Mouse (Mus musculus): Measurements from ENCODE around the gene Cirbp. TPM values are rescaled to one million over a fixed set of nuclear protein-coding genes. Genes with fewer than 3 reads are reported as not detected.

The Cirbp gene
- polyA plus RNA-seq, 1 experiment from 2014 or later: 175 TPM

DNA sequence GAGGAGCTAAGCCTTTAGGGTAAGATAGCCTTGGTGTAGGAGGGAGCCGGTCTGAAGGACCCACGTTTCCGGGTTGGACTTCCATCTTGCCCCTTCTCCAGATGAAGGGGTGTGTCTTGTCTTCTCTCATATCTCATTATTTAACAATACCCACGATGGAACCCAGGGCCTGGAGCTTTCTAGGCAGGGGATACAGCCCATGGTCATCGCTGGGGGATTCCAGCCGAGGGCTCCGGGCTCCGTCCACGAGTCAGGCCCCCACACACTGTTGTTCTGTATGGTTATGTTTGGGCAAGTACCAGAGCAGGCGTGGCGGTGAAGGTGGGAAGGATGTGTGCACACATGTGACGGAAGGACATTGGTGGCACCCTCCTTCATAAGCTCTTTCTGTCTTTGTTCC lies 21.6 kb upstream of the Cirbp start:
- Histone ChIP-seq H3K4me3 (replicated peaks) (no peak overlapping the region), H3K4me2 (no peak overlapping the region), H3K36me3 (peaks cover 34% of the 10 kb centered on the region), H3K27ac (no peak overlapping the region), H3K27me3 (peaks cover 14% of the 10 kb centered on the region), H3K9ac (replicated peaks) (no peak overlapping the region), H3K9me3 (no peaks in the 10 kb centered on the region), H3K4me1 (replicated peaks) (peaks cover 45% of the 10 kb centered on the region)
- 94% methylated on average over 12 of the region's 12 CpGs for WGBS
- ATAC-seq (ENCODE audit: insufficient number of reproducible peaks, insufficient read depth, low FRiP score, low TSS enrichment, low read depth): no peak

DNA sequence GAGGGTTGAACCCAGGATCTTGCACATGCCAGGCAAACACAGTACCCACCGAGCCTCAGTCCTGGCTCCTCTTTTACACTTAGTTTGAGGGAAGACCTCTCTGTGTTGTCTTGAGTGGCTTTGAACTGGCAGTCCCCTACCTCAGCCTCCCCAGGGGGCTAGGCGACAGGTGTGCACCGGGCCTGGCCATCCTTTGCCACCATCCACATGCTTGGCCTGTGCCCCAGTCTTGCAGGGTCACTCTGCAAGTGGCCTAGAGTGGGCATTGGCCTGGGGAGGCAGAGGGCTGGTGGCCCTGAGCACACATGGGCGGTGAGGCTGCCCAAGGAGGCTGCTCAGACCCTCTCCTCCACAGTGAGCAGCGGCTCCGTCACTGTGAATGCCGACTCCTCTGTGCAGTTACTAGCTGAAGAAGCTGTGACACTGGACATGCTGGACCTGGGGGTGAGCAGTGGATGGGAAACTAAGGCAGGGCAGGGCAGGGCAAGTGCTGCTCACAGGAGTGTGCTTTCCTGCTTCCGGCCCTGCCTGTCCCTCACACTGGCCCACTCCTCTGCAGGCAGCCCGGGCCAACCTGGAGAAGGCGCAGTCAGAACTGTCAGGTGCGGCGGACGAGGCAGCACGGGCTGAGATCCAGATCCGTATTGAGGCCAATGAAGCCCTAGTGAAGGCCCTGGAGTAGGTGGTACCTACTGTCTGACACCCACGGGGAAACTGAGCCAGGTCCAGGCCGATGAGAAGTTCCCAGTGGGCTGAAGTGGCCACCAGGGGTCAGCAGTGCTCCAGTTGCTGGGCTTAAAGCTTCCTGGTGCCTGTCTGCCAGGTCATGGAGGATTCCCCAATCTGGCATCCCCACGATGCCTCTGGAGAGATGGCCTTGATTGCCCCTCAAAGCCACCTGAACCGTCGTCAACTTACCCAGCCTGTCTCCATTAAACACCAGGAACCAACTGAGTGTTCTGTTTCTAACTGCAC lies 20.6 kb upstream of the Cirbp start:
- Histone ChIP-seq H3K4me3 (replicated peaks) (peak overlapping the region; percentile 10; the same call in 1 of the 2 replicates), H3K27me3 (peaks cover 6% of the 10 kb centered on the region; the same call in 1 of the 2 replicates), H3K4me2 (no peak overlapping the region), H3K4me1 (replicated peaks) (peaks cover 39% of the 10 kb centered on the region), H3K9ac (replicated peaks) (peak overlapping the region; percentile 12; the same call in 1 of the 2 replicates), H3K36me3 (peaks cover 40% of the 10 kb centered on the region), H3K27ac (no peak overlapping the region), H3K9me3 (no peaks in the 10 kb centered on the region)
- WGBS: 78% methylated on average over 20 of the region's 20 CpGs
- no peak for ATAC-seq (ENCODE audit: insufficient number of reproducible peaks, insufficient read depth, low FRiP score, low TSS enrichment, low read depth)

DNA sequence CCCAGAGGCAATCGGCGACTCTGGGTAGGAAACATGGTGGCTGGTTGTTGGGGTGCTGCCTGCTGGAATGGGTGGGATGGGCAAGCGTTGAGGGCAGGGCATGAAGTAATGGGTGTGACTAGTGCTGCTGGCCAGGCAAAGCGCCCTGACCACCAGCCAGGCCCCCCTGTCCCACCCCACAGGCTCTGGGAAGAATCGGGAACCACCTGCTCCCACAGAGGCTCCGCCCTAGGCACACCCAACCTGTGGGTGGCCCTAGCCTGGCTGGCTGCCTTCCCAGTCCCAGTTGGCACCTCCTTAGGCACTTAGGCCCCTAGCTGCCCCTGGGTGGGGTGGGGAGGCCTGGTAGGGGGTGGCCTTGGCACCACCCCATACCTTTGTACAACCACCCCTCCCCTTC lies 19.9 kb upstream of the Cirbp start:
- Histone ChIP-seq H3K27ac (no peak overlapping the region), H3K9me3 (no peaks in the 10 kb centered on the region), H3K4me2 (no peak overlapping the region), H3K36me3 (peaks cover 47% of the 10 kb centered on the region), H3K4me3 (replicated peaks) (peak overlapping the region; percentile 10; the same call in 1 of the 2 replicates), H3K9ac (replicated peaks) (0 out of 2 replicates have a peak overlapping the region, but pooled peaks have one; percentile 12), H3K4me1 (replicated peaks) (peaks cover 35% of the 10 kb centered on the region), H3K27me3 (no peaks in the 10 kb centered on the region)
- ATAC-seq (ENCODE audit: insufficient number of reproducible peaks, insufficient read depth, low FRiP score, low TSS enrichment, low read depth): no peak
- 84% methylated on average over 6 of the region's 6 CpGs for WGBS

DNA sequence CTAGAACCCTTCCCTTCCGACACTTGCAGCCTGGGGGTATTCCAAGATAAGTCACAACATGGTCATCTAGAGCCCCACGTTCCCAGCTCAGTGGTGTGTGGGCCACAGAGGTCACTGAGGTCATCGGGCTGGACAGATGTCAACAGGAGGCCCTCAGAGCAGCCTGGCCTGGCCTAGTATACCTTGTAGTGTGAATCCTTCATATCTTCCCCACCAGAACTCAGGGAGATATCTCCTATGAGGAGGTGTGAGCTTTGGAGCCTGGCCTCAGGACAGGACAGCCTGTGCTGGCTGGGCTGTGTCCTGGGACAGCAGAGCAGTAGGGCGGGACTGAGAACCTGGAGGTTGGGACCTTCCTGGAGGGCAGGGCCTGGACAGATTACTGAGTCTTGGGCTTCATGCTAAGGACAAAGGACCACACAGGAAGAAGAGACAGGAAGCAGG lies 19.2 kb upstream of the Cirbp start:
- Histone ChIP-seq H3K27ac (peak overlapping the region; percentile 99; the same call in 1 of the 2 replicates), H3K27me3 (no peaks in the 10 kb centered on the region), H3K4me2 (no peak overlapping the region), H3K9me3 (no peaks in the 10 kb centered on the region), H3K4me3 (replicated peaks) (0 out of 2 replicates have a peak overlapping the region, but pooled peaks have one; percentile 10), H3K4me1 (replicated peaks) (peaks cover 31% of the 10 kb centered on the region), H3K9ac (replicated peaks) (no peak overlapping the region), H3K36me3 (peaks cover 54% of the 10 kb centered on the region)
- 78% methylated on average over 4 of the region's 4 CpGs for WGBS
- ATAC-seq (ENCODE audit: insufficient number of reproducible peaks, insufficient read depth, low FRiP score, low TSS enrichment, low read depth): no peak

DNA sequence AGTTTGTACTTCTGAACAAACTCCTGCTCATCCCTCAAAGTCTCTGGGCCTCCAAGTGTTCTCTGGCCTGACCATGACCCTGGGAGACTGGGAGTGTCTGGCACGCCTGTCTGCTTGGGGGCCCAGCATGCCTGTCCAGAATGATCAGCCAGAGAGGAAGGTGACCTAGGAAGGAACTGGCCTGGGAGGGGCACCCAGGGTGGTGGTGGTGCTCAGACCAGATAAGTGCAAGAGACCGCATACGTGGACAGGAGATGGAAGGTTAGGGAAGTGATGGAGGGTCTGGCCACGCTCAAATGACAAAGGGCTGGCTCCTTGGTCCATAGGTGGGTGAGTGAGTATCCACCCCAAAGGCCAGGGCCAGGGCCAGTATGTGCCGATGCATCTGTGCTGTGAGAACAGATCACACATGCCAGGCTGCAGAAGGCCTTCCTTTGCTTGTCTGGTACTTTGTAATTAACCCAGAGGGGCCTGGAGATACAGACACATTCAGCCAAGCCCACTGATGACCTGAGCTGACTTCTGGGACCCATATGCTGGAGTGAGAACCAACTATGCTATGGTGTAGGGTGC lies 18.6 kb upstream of the Cirbp start:
- peaks cover 60% of the 10 kb centered on the region for H3K36me3 ChIP-seq
- H3K4me2 ChIP-seq: peak overlapping the region; percentile 59
- ATAC-seq (ENCODE audit: insufficient number of reproducible peaks, insufficient read depth, low FRiP score, low TSS enrichment, low read depth): no peak
- H3K27ac ChIP-seq: peak overlapping the region; percentile 99
- H3K4me1 ChIP-seq (replicated peaks): peaks cover 35% of the 10 kb centered on the region
- peak overlapping the region; percentile 90 for H3K9ac ChIP-seq (replicated peaks)
- H3K4me3 ChIP-seq (replicated peaks): peak overlapping the region; percentile 97
- H3K9me3 ChIP-seq: no peaks in the 10 kb centered on the region
- no peaks in the 10 kb centered on the region for H3K27me3 ChIP-seq
- WGBS: 70% methylated on average over 5 of the region's 5 CpGs

DNA sequence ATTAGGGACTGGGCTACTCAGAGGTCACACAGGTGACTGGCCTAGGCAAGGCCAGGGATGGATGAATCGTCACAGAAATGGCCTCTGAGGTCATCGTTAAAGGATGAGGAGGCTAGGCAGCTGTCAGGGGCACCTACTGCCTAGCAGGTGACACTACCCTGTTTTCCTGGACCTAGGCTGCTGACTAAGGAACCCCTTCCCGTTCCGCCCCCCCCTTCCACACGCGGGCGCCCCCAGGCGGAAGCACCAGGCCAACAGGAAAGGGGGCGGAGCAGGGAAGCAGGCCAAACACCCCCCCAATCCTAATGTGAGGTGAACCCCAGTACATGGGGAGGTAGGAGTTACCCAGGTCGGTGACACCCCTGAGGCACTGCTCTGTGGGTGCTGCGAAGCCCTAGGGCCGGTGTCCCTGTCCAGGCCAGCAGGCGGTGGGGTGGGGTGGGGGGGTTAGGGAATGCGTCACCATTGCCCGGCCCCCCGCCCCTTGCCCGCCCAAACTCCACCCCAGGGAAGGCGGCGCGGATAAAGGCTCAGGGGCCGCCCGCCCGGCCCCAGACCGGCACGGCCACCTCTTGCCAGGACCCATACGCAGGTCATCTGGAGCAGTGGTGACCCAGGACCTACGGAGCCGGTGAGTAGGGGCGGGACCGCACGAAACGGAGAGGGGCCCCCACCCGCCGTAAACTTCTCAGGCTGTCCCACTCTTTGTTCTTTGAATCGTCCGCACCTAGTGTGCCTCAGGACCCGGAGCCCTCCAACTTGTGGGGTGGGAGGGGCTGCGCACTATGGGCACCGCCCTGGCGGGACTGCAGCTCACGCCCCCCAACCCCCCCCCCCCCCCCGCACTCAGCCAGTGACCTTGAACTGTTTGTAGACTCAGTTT lies 17.8 kb upstream of the Cirbp start, which contains the start of gene Midn:
Gene Midn, plus strand, starts transcription at position 554 of the 883 bp plus-strand sequence.
- Histone ChIP-seq H3K36me3 (peaks cover 68% of the 10 kb centered on the region), H3K9me3 (no peaks in the 10 kb centered on the region), H3K9ac (replicated peaks) (peak within 1 kb of the TSS; percentile 90), H3K4me1 (replicated peaks) (peaks cover 37% of the 10 kb centered on the region), H3K4me3 (replicated peaks) (peak within 1 kb of the TSS; percentile 97), H3K4me2 (peak within 1 kb of the TSS; percentile 59), H3K27ac (peak within 1 kb of the TSS; percentile 99), H3K27me3 (no peaks in the 10 kb centered on the region)
- ATAC-seq (ENCODE audit: insufficient number of reproducible peaks, insufficient read depth, low FRiP score, low TSS enrichment, low read depth): peak; percentile 16
- WGBS: 2% methylated on average over 41 of the region's 42 CpGs

DNA sequence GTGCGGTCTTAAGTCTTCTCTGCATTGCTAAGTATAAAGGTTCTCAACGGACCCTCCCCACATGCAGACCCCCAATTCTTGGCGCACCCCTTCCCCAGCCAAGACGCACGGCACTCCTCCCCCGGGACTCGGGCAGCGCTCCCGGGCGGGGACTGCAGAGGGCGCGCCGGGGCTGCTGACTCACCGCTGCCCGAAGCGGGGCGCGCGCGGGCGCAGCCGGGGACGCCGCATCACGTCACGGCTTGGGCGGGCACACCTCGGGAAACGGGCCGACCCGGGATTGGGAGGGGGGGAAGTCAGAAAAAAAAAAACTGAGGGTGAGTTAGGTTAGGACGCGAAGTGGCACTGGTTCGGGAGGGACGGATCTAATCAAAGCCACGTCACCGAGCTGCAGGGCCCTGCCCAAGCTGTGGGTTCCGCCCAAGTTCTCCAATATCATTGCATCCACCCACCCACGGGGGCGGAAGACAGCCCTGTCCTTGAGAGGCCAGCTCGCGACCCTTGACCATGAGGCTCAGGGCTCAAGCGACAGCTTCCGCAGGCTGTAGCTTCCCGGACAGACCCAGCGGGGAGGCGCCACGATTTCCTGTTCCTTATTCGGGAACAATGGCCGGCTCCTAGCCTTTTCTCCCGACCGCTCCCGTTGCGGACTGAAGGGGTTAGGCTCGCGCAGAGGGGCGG lies 17.0 kb upstream of the Cirbp start:
- Histone ChIP-seq H3K27ac (peak overlapping the region; percentile 99), H3K9me3 (no peaks in the 10 kb centered on the region), H3K36me3 (peaks cover 71% of the 10 kb centered on the region), H3K9ac (replicated peaks) (peak overlapping the region; percentile 90), H3K4me1 (replicated peaks) (peaks cover 44% of the 10 kb centered on the region), H3K4me2 (peak overlapping the region; percentile 59), H3K27me3 (no peaks in the 10 kb centered on the region), H3K4me3 (replicated peaks) (peak overlapping the region; percentile 97)
- peak; percentile 13 for ATAC-seq (ENCODE audit: insufficient number of reproducible peaks, insufficient read depth, low FRiP score, low TSS enrichment, low read depth)
- WGBS: under 1% methylated on average over 57 of the region's 57 CpGs

DNA sequence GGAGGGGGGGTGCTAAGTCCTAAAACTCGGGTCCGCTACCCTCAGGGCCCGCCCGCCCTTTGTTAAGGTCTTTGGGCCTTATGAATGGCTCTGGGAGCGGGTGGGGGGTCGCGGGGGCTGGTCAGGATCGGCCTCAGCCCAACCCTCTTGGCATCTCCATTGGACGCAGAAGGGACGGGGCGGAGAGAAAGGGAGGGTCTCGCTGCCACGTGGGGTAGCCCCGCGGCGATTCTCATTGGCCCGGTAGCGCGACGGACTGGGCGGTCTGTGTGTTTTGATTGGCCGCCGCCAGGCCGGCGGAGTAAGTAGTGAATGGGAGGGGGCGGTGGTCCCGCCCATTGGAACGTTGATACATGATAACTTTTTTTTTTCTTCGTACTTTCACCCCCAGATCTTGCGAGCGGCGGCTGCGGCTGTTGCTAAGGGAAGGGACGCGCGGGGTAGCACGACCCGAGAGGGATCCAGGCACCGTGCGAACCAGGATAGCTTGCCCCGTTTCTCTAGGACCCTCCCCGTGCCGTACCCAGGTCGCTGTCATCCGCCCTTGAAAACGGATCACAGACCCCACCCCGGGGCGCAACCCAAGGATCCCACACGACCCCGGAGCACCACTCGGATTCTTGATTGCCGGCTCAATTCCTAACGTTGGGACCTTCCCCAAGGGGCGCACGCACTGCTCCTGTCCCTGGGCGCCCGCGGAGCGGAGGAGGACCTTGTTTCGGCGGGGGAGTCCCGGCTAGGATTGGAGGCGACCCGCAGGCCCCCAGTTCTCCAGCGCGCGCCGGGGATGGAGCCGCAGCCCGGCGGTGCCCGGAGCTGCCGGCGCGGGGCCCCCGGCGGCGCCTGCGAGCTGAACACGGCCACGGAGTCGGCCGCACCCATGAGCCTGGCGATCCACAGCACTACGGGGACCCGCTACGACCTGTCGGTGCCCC lies 16.2 kb upstream of the Cirbp start:
- H3K4me1 ChIP-seq (replicated peaks): peaks cover 52% of the 10 kb centered on the region
- peak; percentile 71 for ATAC-seq (ENCODE audit: insufficient number of reproducible peaks, insufficient read depth, low FRiP score, low TSS enrichment, low read depth)
- peak overlapping the region; percentile 99 for H3K27ac ChIP-seq
- H3K27me3 ChIP-seq: no peaks in the 10 kb centered on the region
- peak overlapping the region; percentile 99 for H3K4me2 ChIP-seq
- under 1% methylated on average over 79 of the region's 88 CpGs for WGBS
- H3K9ac ChIP-seq (replicated peaks): peak overlapping the region; percentile 100
- H3K4me3 ChIP-seq (replicated peaks): peak overlapping the region; percentile 97
- H3K36me3 ChIP-seq: peaks cover 71% of the 10 kb centered on the region
- no peaks in the 10 kb centered on the region for H3K9me3 ChIP-seq

DNA sequence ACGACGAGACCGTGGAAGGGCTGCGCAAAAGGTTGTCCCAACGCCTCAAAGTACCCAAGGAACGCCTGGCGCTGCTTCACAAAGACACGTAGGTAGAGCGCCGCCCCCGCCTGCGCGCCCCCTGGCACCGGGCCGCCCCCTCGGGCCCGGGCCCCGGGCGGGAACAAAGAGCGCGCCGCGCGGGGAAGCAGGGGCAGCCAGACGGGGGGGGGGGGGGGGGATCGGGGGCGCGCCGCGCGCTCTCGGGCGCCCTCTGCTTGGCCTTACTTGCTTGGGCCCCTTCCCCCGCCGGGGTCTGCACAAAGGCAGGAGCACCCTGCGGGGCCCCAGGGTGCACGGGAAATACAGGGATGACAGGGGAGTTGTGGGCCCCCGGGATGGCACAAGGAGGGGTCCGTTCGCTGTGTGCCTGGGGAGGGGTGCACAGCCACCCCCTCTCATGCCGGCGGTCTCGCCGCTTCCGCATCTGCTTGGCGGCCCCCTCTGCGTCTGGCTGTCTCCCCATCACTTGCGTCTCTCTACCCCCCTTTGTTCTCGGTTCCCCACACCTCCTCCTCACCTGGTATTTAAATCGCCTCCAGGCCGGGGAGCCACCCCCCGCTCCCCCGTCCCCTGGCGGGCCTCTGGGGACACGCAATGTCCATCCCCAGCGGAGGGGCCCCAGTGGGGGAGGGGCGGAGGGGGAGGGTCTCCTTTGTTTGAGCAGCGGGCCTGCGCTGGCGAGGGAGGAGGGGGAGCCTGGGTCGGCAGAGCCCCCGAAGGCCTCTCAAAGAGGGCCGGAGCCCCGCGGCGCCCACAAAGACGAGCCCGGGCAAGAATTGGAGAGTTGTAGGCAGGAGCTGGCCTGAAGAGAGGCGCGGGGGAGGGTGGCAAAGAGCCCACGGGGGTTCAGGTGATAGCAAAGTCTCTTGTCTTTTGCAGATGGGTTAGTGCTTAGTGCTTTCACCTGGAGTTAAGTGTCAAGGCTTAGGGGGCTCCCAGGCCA lies 15.3 kb upstream of the Cirbp start:
- Histone ChIP-seq H3K27me3 (no peaks in the 10 kb centered on the region), H3K4me2 (peak overlapping the region; percentile 99), H3K9me3 (no peaks in the 10 kb centered on the region), H3K36me3 (peaks cover 71% of the 10 kb centered on the region), H3K4me3 (replicated peaks) (peak overlapping the region; percentile 97), H3K27ac (peak overlapping the region; percentile 99), H3K9ac (replicated peaks) (peak overlapping the region; percentile 100), H3K4me1 (replicated peaks) (peaks cover 59% of the 10 kb centered on the region)
- ATAC-seq (ENCODE audit: insufficient number of reproducible peaks, insufficient read depth, low FRiP score, low TSS enrichment, low read depth): no peak
- under 1% methylated on average over 59 of the region's 71 CpGs for WGBS

Measured in limb, embryonic 12.5 days (tissue).